Mouse (Mus musculus) spleen, adult 18-20 months (tissue): ENCODE data around the gene Commd3.

Source experiments
- DNase-seq, 2 experiments: peaks; one replicate each; pipeline ENCODE4 v3.0.0; 2022; ENCODE audit warnings: mixed read lengths in 2 of 2

Commd3 gene

GRCm38 (mm10) chr2:18724462-18724861 is 52.3 kb downstream of the Commd3 start:
- no peak for DNase-seq
